Mouse (Mus musculus) lung, adult 2 months (tissue): ENCODE results near the gene Nptx1.

Experiments
- CTCF ChIP-seq: fragments of 200-500 bp; IDR thresholded peaks from 2 replicates; pipeline ENCODE4 v1.5.1; 2011; ENCODE audit warnings: mild to moderate bottlenecking, low read length, control low read depth; ENCODE audit not compliant: insufficient read depth
- POLR2A ChIP-seq: fragments of 200-500 bp; IDR thresholded peaks from 2 replicates; pipeline ENCODE4 v1.6.1; 2011; ENCODE audit warnings: low read depth, mild to moderate bottlenecking, control low read depth, low read length, borderline replicate concordance; ENCODE audit errors: extremely low read depth

DNA sequence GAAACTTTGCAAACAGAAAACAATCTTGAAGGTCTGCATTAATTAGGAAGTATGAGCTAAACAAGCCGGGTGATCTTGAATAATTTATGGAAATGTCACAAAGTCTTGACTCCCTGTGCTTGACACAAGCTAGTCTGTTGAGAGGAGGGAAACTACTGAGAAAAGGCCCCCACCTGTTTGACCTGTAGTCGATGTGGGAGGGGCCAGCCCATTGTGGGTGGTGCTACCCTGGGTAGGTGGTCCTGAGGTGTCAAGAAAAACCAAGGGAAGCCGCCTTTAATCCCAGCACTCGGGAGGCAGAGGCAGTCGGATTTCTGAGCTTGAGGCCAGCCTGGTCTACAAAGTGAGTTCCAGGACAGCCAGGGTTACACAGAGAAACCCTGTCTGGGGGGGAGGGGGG lies 18.6 kb upstream of the Nptx1 start:
- TF ChIP-seq CTCF, result no peak
- TF ChIP-seq POLR2A, result no peak
